ENCODE assay signal across 7 mouse cellular contexts in the genomic region with DNA sequence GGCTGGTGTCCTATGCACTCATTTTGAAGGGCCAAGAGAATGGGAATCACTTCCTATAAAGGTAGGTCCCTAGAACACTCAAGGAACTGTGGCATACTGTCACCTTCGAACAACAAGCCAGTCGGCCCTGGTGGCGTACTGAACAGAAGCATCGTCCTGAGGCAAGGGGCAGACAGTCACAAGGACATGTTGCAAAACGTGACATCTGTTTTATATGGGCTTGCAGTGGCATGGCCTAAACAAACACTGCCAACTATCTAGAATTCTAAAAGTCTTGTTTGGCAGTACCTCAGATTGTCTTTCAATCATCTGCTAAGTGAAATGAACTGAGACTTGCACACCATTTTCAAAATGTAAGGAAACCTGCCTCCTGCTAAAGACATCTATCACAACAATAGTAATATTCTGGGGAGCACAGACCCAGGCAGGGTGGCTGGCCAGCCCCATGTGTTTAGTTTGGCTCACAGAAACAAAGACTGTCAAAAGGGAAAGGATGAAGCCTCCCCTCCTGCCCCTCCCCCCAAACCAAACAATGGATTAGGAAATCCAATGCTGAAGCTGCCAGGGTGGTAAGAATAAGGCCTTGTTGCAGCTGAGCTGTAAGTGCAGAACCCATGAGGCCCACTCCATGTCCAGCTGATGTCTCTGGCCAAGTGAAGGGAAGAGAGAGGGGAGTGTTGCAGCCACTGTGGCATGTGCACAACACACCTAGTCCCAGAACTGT. TPM values are rescaled to one million over a fixed set of nuclear protein-coding genes. Genes with fewer than 3 reads are reported as not detected.
DNase-seq lines count a peak whose midpoint lies in the region; ATAC-seq and TF ChIP-seq lines count a peak whose summit lies in the region.

No protein-coding gene starts in this region.

- no peak overlapping the region for H3K4me2 ChIP-seq in midbrain, postnatal 0 days (ENCODE audit: low read depth, low read length, poor library complexity, severe bottlenecking)

- 62% methylated on average over 5 of the region's 5 CpGs for WGBS in midbrain, postnatal 0 days

- no peak for ATAC-seq in midbrain, postnatal 0 days (ENCODE audit: low FRiP score)
- no peak for ATAC-seq in erythroblast, adult 5-6 weeks (replicated peaks; ENCODE audit: low FRiP score, poor library complexity, severe bottlenecking)

- no peak overlapping the region for H3K4me3 ChIP-seq in midbrain, postnatal 0 days (ENCODE audit: low read depth, low read length)

- H3K36me3 ChIP-seq in midbrain, postnatal 0 days (ENCODE audit: insufficient read depth, low read length): no peaks in the 10 kb centered on the region; the same call in 1 of the 2 replicates

- no peak overlapping the region; the same call in 1 of the 2 replicates for H3K27ac ChIP-seq in midbrain, postnatal 0 days (ENCODE audit: low read depth, low read length)

- no peaks in the 10 kb centered on the region for H3K9me3 ChIP-seq in midbrain, postnatal 0 days (ENCODE audit: low read length)

- DNase-seq in urinary bladder, postnatal 14 days (ENCODE audit: low spot score): peak; percentile 28
- DNase-seq in urinary bladder, adult 18-20 months (ENCODE audit: low spot score in 2 of 2): no peak
- DNase-seq in heart, adult 9 months (ENCODE audit: low spot score in 2 of 2): peak; percentile 44 to 50
- peak; percentile 39 for DNase-seq in layer of hippocampus, adult 9-10 months (ENCODE audit: low spot score)
- peak; percentile 31 for DNase-seq in midbrain, postnatal 0 days (ENCODE audit: low spot score)
- no peak for DNase-seq in cerebellum, adult 8-10 months

- no peak for TF ChIP-seq CTCF in midbrain, postnatal 0 days (IDR thresholded peaks at IDR 0.05)

- no peaks in the 10 kb centered on the region for H3K27me3 ChIP-seq in midbrain, postnatal 0 days (ENCODE audit: insufficient read depth, low read length)

- H3K9ac ChIP-seq in midbrain, postnatal 0 days (replicated peaks; ENCODE audit: low read length, poor library complexity, severe bottlenecking): no peak overlapping the region

- H3K4me1 ChIP-seq in midbrain, postnatal 0 days (ENCODE audit: insufficient read depth, low read length): no peaks in the 10 kb centered on the region

RNA-seq across cellular contexts. Expression of a gene that starts 41.7 kb away (rescaled TPM):
- total RNA-seq in midbrain, postnatal 0 days (2014; rRNA removed): 2.1 and 4.4 TPM in 2 replicates
- 0.99 and 1.6 TPM in 2 replicates for polyA plus RNA-seq in midbrain, postnatal 0 days (2015; fragmentation: Nextera tagmentation; extraction: Ambion mirVana)
- total RNA-seq in erythroblast, adult 5-6 weeks (2015; ENCODE audit: low replicate concordance): not detected in 2 replicates
- total RNA-seq in erythroblast, adult 5-6 weeks (2017; ENCODE audit: low replicate concordance): not detected in 2 replicates

Comparison
In these comparisons a context has a peak if more than half of its experiments do, and no peak if none do; other contexts are left out.
1. DNase-seq: peak in urinary bladder, postnatal 14 days (single experiment), heart, adult 9 months (2 of 2), layer of hippocampus, adult 9-10 months (single experiment) and midbrain, postnatal 0 days (single experiment); none in urinary bladder, adult 18-20 months (0 of 2) and cerebellum, adult 8-10 months (single experiment).